Mouse (Mus musculus) cerebellum, postnatal 14 days (tissue): ENCODE measurements around the gene Apba3.
"Not testable (repeated sequence)": the region's sequence is repeated elsewhere in the genome, so short reads cannot be mapped to it uniquely, and the experiment has no call there.

ENCODE experiments used
- DNase-seq, 2 experiments: peaks; one replicate each; pipeline ENCODE4 v3.0.0; 2021; ENCODE audit warnings: mixed read lengths in 2 of 2

The Apba3 gene

DNA sequence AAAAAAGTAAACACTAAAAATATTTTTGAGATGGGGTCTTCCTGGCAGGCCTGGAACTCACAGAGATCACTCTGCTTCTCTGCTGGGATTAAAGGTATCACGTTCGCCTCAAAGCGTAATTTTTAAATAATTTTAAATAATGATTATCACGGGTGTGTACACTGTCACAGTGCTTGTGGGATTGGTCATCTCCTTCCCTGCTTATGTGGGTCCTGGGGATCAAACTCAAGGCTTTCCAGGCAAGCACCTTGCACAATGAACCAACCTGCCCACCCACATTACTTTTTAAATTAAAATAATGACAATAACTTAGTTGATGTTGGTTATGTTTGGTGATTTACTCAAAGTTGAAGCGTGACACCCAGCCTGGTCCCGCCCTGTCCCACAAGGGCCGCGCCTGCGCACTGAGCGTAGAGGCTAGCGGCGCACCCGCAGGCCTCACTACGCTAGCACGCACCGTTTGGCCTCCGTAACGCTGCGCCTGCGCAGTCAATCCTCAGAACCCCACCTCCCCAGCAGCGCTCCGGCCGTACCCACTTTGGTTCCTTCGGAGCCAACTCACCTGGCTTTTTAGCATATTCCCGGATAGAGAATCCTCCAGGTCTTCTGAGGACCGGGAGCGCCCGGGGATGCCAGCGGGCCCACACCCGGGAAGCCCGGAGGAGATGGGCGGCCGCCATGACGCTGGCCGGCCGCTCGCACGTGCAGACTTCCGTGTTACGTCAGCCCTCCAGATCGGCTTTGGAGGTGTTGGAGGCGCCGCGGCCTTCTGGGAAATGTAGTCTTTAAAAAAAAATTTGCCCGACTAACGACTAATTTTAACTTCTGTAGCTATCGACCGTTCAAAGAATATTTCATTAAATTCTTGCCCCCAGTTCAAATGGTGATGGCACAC, at the start of gene Apba3, which contains the start of gene Mrpl54:
TSS of gene Apba3 (plus strand) at position 750 of the 895 bp plus-strand sequence.
TSS of gene Mrpl54 (minus strand) at position 724 of the 895 bp plus-strand sequence.
- DNase-seq: peak; percentile 96 to 97

GRCm38 (mm10) chr10:81217267-81217666, 49.5 kb upstream of the Apba3 start:
- DNase-seq: peak in 1 of 2 experiments; percentile 47

DNA sequence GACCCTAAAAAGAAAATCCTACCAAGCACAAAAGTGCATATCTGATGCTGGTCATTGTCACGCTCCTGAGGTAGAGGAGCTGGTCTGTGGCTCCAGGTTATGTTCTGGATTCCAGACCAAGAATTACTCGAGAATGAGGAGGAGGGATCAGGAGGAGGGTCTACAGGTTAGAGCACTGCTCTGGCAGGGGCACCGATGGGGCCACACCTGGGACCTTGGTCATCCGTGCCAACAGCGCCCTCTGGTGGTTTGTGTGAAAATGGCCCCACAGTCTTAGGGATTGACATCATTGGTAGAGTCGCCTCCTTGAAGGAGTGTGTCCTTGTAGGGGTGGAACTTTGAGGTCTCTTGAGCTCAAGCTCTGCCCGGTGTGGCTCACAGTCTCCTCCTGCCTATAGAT, 48.8 kb upstream of the Apba3 start:
- DNase-seq: peak; percentile 72 to 89

- DNase-seq: no peak
Measured at GRCm38 (mm10) chr10:81221402-81222015, 45.3 kb upstream of the Apba3 start.

DNA sequence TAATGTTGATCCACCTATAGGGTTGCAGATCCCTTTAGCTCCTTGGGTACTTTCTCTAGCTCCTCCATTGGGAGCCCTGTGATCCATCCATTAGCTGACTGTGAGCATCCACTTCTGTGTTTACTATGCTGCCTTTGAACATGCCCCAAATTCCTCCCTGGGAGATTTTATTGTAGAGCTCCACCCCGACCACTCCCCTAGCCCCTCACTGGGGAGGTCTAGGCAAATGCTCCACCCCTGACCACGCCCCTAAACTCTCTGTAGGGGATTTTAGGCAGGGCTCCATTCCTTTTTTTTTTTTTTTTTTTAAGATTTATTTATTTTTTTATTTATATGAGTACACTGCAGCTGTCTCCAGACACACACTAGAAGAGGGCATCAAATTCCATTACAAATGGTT, 43.0 kb upstream of the Apba3 start:
- DNase-seq: not testable (repeated sequence)

GRCm38 (mm10) chr10:81229735-81230437, 36.9 kb upstream of the Apba3 start:
- peak; percentile 56 to 57 for DNase-seq

DNA sequence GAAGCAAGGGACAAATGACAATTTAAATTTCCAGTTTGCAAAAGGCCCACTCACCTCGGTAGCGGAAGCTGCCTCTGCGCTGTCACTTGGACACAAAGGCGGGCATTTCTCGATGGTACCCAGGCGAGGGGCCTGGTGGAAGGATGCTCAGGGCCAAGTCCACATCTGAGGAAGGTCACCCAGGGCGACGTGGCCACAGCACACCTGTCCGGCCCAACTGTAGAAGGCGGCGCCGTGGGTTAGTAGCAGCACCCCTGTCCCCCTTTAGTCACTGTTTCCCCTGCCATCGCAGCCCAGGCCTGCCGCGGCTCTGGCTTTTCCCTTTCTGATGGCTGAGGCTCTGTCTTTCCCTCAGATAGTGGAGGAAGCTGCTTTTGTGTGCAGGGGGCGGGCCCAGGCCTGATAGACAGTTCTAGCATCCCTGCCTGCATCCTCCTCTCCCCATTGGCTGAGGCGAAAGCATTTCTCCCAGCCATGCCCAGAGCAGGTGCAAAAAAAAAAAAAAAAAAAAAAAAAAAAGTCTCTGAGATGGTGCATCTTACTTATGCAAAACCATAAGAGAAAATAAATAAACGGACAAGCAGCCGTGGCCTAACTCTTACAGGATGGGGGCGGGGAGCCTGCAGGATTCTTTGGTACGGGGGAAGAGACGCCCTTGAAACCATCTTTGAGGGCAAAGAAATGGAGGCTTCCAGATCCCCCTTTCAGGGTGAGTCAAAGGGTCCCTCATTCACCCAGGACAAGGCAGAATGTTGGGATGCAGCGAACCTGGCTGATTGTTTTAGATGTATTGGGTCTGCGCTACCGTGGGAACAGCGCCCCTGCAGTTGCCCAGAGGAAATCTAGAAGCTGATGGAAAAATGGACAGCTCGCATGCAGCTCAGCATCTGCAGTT, 36.1 kb upstream of the Apba3 start, which contains the start of gene Atcay:
TSS of gene Atcay (minus strand) at position 396 of the 895 bp plus-strand sequence.
- DNase-seq: peak; percentile 87 to 88

- no peak for DNase-seq
Measured at GRCm38 (mm10) chr10:81231436-81231835, 35.3 kb upstream of the Apba3 start.

DNA sequence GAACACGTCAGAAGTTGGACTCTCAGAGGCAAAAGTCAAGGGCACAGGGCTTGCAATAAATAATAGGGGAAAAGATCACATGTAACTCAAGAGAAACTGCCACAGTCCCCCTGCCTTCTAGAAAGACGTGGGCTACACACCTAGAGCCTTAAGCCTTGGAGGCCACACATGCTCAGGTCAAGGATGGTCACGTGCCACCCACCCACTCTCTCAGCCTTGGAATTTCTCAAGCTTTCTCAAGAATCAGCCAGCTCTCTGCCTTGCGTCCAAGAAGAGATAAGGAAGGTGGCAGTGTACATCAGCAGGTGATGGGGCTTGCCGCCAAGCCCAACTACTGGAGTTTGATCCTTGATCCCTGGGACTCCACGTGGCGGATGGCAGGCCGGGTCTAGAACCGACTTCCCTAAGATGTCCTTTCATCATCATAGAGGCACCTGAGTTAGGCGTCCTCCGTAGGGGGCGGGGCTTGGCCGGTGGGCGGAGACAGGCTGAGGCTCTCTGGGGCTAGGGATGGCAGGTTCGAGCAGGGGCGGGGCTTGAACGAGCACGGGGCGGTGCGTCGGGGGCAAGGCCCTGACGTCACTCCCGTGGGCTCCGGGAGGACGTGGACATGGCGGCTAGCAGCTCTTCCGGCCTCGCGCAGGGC, 34.1 kb upstream of the Apba3 start, which contains the start of gene Zfr2:
TSS of gene Zfr2 (plus strand) at position 576 of the 646 bp plus-strand sequence.
- peak; percentile 97 to 98 for DNase-seq

DNA sequence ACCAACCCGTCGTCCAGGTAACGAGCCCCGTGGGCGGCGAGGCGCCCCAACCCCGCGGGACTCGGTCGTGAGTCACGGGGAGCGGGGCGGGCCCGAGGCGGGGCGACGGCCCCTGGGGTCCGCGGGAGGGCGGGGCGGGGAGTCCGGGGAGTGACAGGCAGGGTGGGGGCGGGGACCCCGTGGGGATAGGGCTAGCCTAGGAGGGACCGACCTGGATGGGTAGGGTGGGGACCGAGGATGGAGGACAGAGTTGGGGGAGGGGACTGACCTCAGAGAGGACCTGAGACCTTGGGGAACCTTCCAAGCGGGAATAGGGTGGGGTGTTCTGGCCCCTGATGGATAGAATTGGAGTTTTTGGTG, 33.6 kb upstream of the Apba3 start:
- no peak for DNase-seq

DNA sequence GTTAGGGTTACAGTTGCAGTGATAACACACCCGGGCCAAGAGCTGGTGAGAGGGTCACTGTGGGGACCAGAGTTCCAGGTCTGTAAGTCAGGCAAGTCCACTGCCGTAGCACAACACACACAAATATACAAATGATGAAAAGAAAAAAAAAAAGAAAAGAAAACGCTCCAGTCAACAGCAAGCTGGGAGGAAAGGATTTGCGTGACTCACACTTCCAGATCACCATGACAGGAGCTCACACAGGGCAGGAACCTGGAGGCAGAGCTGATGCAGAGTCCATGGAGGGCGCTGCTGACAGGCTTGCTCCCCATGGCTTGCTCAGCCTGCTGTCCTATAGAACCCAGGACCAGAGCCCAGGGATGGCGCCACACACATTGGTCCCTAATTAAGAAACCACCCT, 32.6 kb upstream of the Apba3 start:
- DNase-seq: no peak

DNA sequence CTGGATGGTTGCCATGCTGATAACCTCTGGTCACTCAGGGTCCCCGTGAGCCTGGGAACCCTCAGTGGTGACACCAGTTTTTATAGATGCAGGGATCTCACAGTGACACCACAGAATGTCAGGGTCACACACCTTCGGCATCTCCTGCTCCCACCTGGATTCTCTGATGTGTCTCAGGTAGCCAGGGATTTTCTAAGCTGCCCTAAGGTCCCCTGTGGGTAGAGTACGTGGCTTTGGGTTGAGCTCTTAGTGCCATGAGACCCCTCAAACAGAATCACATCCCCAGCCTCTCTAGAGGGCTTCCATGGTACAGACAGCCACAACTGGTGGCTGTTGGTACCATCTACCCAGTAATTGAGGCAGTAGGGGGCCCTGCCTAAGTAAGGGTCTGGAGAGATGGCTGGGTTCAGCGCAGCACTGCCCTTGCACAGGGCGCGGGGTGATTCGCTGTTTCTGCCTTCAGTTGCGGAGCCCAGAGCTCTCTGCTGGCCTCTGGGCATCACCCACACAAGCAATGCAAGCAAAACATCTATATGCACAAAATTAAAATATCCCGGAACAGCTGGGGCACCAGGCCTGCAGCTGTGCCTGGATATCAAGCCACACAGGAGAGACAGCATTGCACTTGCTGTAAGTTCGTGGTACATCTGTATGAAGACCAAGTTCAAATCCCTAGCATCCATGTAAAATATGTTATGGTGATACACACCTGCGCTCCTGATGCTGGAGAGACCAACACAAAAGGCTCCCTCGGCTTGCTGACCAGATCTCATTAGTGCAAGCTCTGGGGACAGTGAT, 30.1 kb upstream of the Apba3 start:
- DNase-seq: no peak

DNA sequence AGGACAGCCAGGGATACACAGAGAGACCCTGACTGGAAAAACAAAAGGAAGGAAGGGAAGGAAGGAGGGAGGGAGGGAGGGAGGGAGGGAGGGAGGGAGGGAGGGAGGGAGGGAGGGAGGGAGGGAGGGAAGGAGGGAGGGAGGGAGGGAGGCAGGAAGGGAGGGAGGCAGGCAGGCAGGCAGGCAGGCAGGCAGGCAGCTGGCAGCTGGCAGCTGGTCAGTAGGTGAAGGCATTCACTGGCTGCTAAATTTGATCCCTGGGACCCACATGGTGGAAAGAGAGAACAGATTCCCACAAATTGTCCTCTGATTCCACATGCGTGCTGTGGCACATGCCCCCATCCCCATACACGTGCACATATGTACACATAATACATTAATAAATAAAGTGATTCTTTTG, 28.1 kb upstream of the Apba3 start:
- DNase-seq: peak in 1 of 2 experiments; percentile 26

- peak; percentile 66 to 79 for DNase-seq
Measured at GRCm38 (mm10) chr10:81240876-81241275, 25.9 kb upstream of the Apba3 start.

DNA sequence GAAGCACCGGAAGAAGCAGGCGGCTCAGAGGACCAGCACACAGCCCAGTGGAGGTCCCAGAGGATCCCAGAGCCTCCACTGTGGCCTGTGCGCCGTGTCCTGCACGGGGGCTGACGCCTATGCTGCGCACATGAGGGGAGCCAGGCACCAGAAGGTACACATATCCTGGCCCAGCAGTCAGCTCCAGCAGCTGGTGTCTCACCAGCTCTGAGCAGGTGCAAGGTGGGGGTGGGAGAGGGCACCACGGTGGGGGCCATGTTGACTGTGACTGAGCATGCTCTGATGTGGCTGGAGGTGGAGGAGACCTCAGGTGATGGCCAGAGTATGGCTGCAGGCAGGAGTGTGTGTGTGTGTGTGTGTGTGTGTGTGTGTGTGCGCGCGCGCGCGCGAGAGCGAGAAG, 24.7 kb upstream of the Apba3 start:
- DNase-seq: no peak

- no peak for DNase-seq
Measured at GRCm38 (mm10) chr10:81244146-81244545, 22.6 kb upstream of the Apba3 start.

DNA sequence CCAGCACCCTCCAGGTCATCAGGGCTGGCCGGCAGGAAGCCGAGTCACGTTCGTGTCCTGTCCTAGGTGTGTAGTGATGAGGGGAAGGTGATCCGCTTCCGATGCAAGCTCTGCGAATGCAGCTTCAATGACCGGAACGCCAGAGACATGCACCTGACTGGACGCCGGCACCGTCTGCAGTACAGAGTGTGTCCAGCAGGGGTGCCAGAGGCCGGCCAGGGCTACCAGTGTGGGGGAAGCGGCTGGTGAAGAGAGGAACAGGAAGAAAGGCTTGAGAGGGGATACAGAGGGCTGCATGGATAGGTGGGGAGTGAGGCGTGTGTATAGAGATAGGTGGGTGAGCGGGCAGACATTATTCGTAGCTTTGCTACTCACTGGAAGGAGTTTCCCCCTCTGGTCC, 22.2 kb upstream of the Apba3 start:
- peak; percentile 94 to 96 for DNase-seq

DNA sequence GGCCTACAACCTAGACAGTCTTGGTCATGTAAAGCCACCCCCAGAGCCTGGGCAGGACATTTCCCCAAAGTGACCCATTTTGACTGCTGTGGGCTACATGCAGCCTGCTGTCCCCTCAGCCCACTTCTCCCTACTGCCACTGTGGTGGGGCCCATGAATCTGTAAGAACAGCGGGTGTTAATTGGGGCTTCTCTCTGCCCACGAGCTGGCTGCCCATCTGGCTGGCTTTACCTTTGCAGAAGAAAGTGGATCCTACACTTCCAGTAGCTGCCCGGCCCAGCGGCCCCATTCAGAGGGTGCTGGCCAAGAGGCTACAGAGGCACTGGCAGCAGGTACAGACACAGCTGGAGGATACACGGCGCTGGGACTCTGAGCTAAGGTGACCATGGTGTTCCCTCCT, 21.6 kb upstream of the Apba3 start:
- DNase-seq: no peak

- no peak for DNase-seq
Measured at GRCm38 (mm10) chr10:81247804-81248203, 19.0 kb upstream of the Apba3 start.

DNA sequence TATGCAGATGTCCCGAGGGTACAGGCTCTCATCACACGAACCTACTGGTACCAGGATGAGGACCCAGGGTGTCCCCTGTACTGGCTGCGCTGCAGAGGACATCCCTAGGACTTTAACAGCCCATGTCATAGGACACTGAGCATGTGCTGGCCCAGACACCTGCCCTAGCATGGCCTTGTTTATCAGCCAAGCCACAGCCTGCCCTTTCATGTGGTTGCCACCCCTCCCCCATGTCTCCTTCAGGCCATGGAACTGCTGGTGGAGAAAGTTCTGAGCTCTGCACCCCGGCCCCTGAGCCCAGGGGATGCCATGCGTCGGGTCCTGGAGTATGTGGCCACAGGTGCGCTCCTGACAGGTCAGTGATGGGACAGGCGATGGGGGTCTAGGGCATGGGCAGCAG, 17.3 kb upstream of the Apba3 start:
- DNase-seq: no peak
